ENCODE assay signal across 12 mouse cellular contexts in the genomic region with DNA sequence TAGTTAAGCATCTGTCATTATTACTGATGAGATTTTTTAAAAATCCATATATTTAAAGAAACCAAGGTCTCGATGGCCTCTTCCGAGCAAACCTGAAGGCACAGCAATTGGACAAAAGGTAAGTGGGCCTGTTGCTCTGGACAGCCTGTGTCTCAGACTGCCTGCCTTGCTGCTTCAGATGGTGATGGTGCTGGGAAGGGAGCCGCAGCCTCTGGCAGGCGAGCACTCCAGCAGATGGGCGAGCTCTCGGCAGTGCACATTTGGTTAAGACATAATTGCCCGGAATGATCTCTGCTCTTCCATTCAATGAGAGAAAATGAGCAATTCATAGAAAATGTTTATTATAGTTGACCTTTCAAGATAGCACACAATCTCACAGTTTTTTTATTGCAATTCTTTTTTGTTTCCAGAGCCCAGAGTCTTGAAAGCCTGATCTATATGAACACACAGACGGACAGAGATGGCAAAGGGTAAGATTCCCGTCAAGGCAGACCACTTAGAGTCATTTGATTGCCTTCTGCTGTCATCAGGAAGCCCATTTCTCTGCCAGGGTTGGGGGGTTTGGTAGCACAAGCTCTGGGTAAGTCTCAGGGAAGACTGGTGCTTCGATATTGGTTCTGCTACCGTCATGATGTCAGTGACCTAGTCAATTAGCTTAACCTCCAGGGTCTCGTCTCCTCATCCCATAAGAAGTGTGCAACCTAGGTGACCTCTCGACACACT. TPM values are rescaled to one million over a fixed set of nuclear protein-coding genes. Genes with fewer than 3 reads are reported as not detected.
DNase-seq lines count a peak whose midpoint lies in the region.
"Had no signal": no experiment of that assay in that cellular context is flagged by ENCODE, and none has a peak within 500 bp of the region (broad histone marks: within the 10 kb centered on the region; RNA-seq: fewer than 3 reads in every experiment).

No protein-coding gene starts in this region.

- DNase-seq in right cerebral cortex, adult 18-20 months: peak; percentile 17
- DNase-seq in right cerebral cortex, postnatal 4 days: no peak
- DNase-seq in cerebellum, adult 9-10 months: peak; percentile 22
- peak; percentile 50 to 78 for DNase-seq in layer of hippocampus, adult 18-20 months (ENCODE audit: low spot score in 2 of 2)
- no peak for DNase-seq in retina, embryonic 14.5 days (ENCODE audit: low spot score)
- DNase-seq in natural killer cell, adult 2 months (ENCODE audit: low spot score in 2 of 2): no peak
- no peak for DNase-seq in T-cell, adult 2 months (ENCODE audit: low spot score)
- DNase-seq: adrenal gland, postnatal 36 days; kidney, adult 2 months; liver, postnatal 0 days; midbrain, embryonic 14.5 days had no signal

RNA-seq across cellular contexts. Expression of a gene that starts 58.6 kb away (rescaled TPM):
- 1 to 10 TPM in 1 of 2 experiments, under 1 TPM in 1; 0.99 to 1.2 TPM for total RNA-seq in layer of hippocampus, adult 18-20 months (2021)
- total RNA-seq: common myeloid progenitor, adult 5-6 weeks had no signal

Comparison
In these comparisons a context has a peak if more than half of its experiments do, and no peak if none do; other contexts are left out.
1. DNase-seq: peak in right cerebral cortex, adult 18-20 months (single experiment), cerebellum, adult 9-10 months (single experiment) and layer of hippocampus, adult 18-20 months (2 of 2); none in right cerebral cortex, postnatal 4 days (single experiment), retina, embryonic 14.5 days (single experiment), natural killer cell, adult 2 months (0 of 2) and T-cell, adult 2 months (single experiment).